Comparison of ENCODE assay signal across 8 mouse cellular contexts in the genomic region with DNA sequence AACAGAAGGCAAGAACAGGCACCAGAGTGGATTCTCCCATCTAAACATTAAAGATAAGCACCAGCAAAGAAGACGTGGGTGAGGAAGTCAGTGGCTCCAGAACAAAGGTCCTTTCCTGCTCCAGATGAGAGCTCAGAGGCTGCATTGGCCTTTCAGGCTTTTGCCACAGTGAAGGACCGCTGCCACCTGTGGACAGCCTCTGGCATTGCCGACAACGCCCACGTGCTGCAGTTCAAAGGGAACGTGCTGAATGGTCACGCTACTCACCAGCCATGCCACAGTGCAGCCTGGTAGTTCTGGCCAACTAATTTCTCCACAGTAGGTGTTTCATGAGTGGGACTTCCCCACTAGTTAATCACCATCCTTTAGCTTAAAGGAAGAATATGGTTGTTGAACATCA.
DNase-seq lines count a peak whose midpoint lies in the region; ATAC-seq lines count a peak whose summit lies in the region.

No protein-coding gene starts in this region.

- no peak overlapping the region for H3K4me3 ChIP-seq in heart, embryonic 12.5 days
- H3K4me3 ChIP-seq in kidney, embryonic 14.5 days (ENCODE audit: low read length) = no peak overlapping the region

- intact Hi-C loops in heart, postnatal 14 days (cut with DNase I) = loop anchor here (5.0 kb wide), 1 partner anchor 325 kb away; no protein-coding TSS in a partner anchor

- no peaks in the 10 kb centered on the region for H3K4me1 ChIP-seq in heart, embryonic 12.5 days (replicated peaks)
- no peaks in the 10 kb centered on the region for H3K4me1 ChIP-seq in kidney, embryonic 14.5 days (ENCODE audit: control insufficient read depth, insufficient read depth, low read length)

- H3K9ac ChIP-seq in heart, embryonic 12.5 days = no peak overlapping the region
- H3K9ac ChIP-seq in kidney, embryonic 14.5 days (ENCODE audit: low read depth, low read length) = no peak overlapping the region

- H3K36me3 ChIP-seq in heart, embryonic 12.5 days = no peaks in the 10 kb centered on the region
- no peaks in the 10 kb centered on the region for H3K36me3 ChIP-seq in kidney, embryonic 14.5 days (ENCODE audit: control insufficient read depth, insufficient read depth, low read length)

- DNase-seq in heart, postnatal 14 days = peak; percentile 19 to 51
- peak; percentile 3 for DNase-seq in NIH3T3 (ENCODE audit: low read depth)
- peak; percentile 68 for DNase-seq in embryo, embryonic 9.5 days (ENCODE audit: extremely low spot score)
- DNase-seq in lung, postnatal 36 days = peak; percentile 47
- DNase-seq in yolk sac, embryonic 10.5 days (ENCODE audit: low spot score) = peak; percentile 40
- DNase-seq in layer of hippocampus, postnatal 14 days (ENCODE audit: low spot score in 2 of 2) = no peak

- no peak overlapping the region for H3K4me2 ChIP-seq in heart, embryonic 12.5 days
- no peak overlapping the region for H3K4me2 ChIP-seq in kidney, embryonic 14.5 days (replicated peaks; ENCODE audit: low read depth, low read length)

- no peaks in the 10 kb centered on the region for H3K27me3 ChIP-seq in heart, embryonic 12.5 days (replicated peaks)
- no peaks in the 10 kb centered on the region for H3K27me3 ChIP-seq in kidney, embryonic 14.5 days (ENCODE audit: control insufficient read depth, insufficient read depth, low read length)

- WGBS in heart, embryonic 12.5 days = 10% methylated on average over 7 of the region's 7 CpGs
- 9% methylated on average over 7 of the region's 7 CpGs for WGBS in kidney, embryonic 14.5 days

- ATAC-seq in heart, embryonic 12.5 days (ENCODE audit: insufficient number of reproducible peaks, low FRiP score) = no peak
- ATAC-seq in kidney, embryonic 14.5 days (ENCODE audit: low FRiP score, low TSS enrichment) = peak; percentile 72

- no peak overlapping the region for H3K27ac ChIP-seq in heart, embryonic 12.5 days (ENCODE audit: poor library complexity, severe bottlenecking)
- H3K27ac ChIP-seq in kidney, embryonic 14.5 days (ENCODE audit: low read depth, low read length) = no peak overlapping the region

- H3K9me3 ChIP-seq in heart, embryonic 12.5 days (replicated peaks) = no peaks in the 10 kb centered on the region
- H3K9me3 ChIP-seq in kidney, embryonic 14.5 days (ENCODE audit: control insufficient read depth, low read length) = no peaks in the 10 kb centered on the region

Comparison
In these comparisons a context has a peak if more than half of its experiments do, and no peak if none do; other contexts are left out.
1. DNase-seq: peak in heart, postnatal 14 days (2 of 2), NIH3T3 (single experiment), embryo, embryonic 9.5 days (single experiment), lung, postnatal 36 days (single experiment) and yolk sac, embryonic 10.5 days (single experiment); none in layer of hippocampus, postnatal 14 days (0 of 2).